Mouse (Mus musculus) bone marrow, adult 2 months (tissue): ENCODE data around the gene Madcam1.

Experiments used
- CTCF ChIP-seq: fragments of 200-500 bp; IDR thresholded peaks from 2 replicates; pipeline ENCODE4 v1.5.1; 2011; ENCODE audit warnings: low read length, control low read depth; ENCODE audit not compliant: control insufficient read depth, insufficient read depth
- POLR2A ChIP-seq: fragments of 200-500 bp; IDR thresholded peaks from 2 replicates; pipeline ENCODE4 v1.6.1; 2011; ENCODE audit warnings: low read depth, mild to moderate bottlenecking, control low read depth, low read length, borderline replicate concordance; ENCODE audit not compliant: control insufficient read depth

DNA sequence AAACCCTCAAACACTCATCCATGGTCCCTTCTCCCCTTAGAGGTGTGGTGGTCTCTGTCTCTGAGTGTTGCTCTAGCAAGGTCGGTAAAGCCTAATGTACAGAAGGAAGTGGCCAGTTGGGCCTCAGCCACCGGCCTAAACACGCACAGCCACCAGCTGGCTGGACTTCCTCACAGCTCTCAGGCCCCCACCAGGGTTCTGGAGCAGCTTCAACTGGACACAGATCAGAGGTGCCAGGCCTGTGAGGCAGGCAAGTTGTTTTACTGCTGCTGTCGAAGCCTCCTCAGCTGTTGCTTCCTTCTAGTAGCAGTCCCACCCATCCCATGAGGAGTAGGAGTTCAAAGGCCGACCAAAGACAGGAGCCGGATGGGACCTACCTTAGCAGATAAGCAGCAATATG, 33.6 kb downstream of the Madcam1 start:
- TF ChIP-seq CTCF (no peak), POLR2A (no peak)
